Mouse (Mus musculus) thymus, postnatal 14 days (tissue): Measurements from ENCODE around the gene Ranbp3l.
"Not testable (repeated sequence)": the region's sequence is repeated elsewhere in the genome, so short reads cannot be mapped to it uniquely, and the experiment has no call there.

Experiments used
- DNase-seq: peaks from one replicate; pipeline ENCODE4 v3.0.0; 2021

Gene Ranbp3l

DNA sequence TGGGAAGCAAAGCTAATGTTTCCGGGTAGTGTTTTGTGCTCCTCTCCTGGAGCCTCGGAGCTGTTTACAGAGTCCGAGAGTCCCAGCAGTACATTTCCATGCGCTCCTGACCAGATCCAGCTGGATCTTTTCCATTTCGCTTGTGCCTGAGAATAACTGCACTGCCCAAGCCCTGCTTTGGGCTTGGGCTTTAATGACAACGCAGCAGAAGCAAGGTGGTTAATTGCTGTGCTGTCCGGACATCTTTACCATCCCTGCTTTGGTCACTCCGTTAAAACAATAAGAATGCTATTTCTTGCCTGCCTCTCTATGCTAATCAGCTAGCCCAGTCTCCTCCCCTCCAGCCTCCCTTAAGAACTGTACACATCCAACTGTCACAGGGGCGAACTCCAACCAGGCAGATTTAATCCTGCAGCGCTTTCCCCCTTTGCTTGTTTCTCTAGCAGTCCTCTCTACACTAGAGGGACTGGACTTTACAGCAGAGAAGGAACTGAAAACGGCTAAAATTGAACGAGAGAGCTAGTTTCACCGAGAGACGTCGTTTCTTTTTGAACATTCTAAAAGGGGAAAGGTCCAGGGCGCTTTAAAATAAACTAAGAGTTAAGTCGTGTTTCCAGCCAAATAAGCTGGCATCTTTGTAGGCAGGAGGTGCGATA lies at the start of gene Ranbp3l:
Gene Ranbp3l (plus strand): TSS at position 377 of the 656 bp plus-strand sequence.
- DNase-seq = no peak

DNA sequence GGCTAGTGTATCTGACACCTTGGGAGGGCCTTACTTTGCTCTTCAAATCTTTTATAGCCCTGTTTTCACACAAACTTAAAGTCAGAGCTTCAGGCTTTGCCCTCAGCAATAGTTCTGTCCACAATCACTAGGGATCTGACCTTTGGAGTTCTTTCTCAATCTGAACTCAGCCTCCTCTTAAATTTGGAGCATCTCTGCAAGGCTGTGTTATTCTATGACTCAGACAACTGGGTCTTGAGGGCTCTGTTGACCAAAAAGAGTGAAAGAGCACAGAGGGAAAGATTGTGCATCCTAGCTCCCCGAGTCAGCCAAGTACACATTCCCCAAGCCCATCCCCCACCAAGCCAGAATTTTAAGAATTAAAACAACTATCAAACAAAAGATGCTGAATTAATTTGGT lies 37.7 kb upstream of the Ranbp3l start:
- no peak for DNase-seq

DNA sequence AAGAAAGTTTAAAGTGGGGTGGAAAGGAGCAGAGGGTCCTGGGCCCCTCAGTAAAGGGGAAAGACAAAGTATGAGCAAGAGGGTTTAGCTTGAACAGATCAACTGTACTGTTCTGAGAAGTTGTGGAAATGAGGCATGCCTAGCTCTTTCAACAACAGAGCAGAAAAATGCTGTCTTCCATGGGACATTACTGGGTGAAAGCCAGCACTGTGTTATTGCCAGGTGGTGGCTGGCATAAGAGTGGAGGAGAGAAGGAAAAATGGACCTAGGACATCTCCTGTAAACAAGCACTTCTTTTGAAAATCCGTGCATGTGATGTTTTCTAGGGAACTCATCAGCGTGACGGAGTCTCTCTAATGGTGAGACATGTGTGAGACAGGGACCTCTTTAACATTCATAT lies 30.8 kb upstream of the Ranbp3l start:
- no peak for DNase-seq

DNA sequence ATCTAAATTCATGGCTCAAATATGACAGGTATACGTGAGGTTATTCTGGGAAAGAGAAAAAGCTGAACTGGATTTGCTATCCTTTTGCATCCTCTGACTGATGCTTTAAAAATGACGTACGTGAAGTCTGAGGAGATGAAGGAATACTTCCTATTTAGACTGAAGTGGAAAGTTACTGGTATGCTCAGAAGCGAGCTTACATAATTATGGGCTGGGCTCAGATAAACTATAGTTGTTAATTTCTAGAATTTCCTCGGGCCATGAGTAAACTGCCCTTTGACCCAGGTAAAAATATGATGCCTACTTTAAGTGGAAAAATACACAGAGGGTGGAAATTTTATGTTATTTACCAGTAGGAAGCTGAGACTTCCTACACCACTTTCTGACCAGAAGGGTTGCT lies 26.9 kb upstream of the Ranbp3l start:
- no peak for DNase-seq

DNA sequence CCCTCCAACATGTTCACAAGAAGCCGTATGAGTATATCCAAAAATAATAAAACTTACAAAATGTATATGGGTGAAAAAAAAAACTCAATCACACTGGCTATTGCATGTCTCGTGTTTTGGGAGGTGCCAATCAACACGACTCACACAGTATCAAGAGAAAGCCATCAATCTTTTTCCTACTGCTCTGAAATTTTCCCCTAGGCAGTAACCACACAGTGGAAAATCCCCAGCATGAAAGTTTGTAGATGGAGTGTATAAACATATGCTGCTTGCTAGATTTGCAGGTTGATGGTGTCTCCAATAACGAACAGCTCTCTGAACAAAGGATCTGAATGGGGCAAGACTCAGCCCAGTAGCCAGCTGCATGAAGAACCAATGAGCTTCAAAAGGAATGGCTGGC lies 16.9 kb upstream of the Ranbp3l start:
- no peak for DNase-seq

DNA sequence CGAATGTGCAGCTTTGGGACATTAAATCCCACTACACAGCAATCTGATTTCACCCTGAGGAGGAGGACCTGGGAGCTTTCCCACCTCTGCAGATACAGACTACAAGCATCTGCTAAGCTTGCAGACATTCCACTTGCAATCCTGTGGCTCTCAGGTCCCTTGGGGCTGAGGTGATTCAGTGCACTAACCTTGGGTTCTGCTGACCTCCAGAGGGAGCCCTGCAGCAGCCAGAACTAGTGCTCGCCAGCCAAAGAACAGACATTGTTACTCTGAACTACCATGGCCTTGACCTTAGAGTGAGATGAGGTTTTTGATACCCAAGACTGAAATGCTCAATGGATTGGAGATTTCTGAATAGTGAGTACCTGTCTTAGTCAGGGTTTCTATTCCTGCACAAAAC lies 4.4 kb upstream of the Ranbp3l start:
- DNase-seq = no peak

DNA sequence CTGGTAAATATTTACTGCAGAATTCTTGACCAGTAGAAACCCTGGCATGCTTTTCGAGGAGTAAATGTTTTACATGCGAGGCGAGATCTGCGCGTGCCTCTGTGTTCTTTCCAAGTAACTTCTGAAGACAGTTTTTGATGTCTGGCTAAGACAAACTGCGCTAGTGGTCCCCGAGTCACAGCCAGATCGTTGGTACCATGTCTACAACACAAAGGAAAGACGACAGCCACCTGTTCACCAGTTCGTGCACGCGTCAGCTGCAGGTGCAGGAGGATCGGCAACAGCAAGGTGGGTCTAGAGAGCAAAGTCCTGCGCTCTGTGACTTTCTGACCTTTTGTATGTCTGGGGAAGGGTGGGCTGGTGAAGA lies 463 bp downstream of the Ranbp3l start:
- no peak for DNase-seq

DNA sequence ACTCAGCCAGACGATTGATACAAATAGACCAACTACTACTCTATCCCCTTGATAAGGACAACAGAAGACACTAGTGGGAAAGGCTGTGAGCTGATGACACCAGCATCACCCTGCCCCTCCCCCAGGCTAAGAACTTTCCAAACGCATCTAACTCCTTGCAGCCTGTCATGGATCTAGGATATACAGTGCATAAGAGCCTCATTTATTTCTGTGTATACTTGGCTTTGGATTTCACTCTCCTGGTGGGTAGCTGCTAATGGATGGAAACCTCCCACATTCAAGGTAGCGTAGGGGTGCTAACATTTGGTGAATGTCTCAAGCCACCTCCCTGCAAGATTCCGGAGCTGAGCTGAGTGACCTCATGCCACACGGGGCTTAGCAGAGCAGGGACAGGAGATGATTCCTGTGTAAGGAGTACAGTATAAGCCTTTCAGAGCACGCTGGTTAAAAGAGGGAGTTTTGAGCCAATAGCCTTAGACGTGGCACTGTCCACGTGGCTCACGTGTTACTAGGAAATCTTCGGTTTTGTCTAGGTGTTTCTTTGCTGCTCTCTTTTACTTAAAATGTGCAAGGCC lies 1.4 kb downstream of the Ranbp3l start:
- DNase-seq = no peak

DNA sequence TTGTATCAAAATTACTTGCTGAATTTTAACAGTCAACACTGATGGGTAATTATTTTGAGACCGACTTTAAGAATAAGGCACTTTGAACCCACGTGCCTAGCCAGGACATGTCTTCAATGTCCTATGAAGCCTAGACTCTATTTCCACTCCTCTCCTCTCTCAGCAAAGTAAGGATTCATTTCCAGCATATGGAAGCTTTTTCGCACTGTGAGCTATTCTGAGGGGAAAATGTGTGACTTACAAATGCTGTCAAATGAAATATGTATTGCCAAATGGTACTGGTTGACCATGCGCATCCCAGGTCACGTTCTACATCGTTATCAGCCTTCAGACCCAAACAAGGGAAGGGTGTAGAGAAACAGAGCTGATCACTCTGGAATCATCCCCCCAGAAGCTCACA lies 23.5 kb downstream of the Ranbp3l start:
- DNase-seq = no peak

DNA sequence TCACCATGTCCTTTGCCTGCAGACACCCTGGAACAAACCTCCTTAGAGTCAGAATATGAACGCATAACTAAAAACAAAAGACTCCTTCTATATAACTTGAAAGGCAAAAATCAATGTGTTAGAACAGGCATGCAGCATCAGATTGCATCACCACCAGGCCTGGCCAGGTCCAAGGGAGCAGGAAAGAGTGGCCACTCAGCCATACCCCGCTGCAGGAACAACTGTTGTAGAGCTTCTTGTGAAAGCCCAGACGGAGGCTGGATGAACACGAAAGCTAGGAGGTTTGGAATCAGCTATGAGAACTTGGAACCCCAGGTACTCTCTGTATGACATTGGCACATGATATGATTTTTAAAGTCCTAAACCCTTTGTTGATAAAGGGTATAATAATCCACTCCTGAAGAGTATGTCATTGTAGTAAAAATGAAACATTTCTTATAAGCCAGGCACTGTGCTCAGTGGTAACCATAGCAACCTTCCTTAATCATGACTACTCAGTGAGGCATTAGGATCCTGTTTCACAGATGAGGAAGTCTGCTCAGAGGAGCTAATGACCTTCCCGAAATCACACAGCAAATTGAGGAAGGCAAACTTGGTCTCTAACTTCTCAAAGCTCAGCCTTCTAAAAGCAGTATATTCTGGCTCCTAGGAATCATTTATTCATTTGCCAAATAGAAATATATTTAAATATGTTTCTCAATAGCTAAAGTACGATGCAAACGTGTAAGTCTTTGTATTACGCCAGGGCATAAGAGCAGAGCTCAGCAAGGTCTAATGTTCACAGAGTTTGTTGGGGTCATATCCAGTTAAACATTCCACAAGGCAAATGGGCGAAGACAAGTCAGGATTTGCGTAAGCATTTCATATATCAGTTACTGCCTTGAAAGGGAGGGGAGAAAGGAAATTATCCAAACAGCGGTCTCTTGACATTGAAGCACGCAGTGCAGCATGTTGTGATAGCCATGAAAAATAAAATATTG lies 24.4 kb downstream of the Ranbp3l start:
- no peak for DNase-seq

DNA sequence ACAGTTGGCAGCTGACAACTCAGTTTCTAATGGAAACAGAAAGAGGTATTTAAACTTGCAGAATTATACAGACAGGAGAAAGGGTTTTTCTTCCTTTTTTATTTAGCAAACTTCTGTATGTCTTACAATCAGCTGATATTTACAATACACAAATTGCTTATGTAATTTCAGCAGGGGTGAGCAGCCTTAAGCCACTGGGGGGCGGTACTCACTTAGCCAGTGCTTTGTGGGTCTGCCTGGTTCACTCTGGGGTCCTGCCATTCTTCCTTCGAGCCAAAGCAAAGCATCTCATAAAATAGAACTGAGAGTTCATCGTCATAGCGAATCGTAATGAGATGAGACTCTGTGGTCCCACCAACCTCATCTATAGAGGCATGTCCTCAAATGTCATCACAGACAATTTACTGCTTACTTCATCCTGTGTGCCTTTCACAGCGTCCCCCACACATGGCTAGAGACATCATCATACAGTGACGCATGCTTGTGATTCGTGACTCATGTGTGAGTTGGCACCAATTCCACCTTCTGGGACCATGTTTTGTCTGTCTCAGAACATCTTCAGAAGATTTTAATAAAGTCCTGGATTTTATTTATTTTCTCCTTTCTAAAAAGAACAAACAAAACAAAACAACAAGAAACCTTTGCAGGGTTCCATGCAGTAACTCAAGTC lies 27.0 kb downstream of the Ranbp3l start:
- DNase-seq = no peak

DNA sequence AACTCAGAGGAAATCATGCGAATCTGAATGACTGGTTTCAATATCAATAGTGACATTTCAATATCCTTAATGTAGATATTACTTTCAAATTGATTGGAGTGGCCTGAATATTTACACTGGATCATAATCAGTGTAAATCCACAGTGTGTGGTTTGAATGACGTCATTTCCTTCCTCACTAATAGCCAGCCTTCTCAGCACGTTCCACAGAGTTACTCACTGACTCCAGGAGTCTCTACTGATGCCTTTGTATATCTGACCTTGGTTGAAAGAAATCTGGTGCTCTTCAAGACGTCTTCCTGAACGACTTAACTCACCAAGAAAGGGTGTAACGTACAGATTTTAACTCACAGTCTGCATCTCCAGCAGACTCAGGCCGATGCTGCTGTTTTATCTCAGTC lies 27.7 kb downstream of the Ranbp3l start:
- DNase-seq = no peak

DNA sequence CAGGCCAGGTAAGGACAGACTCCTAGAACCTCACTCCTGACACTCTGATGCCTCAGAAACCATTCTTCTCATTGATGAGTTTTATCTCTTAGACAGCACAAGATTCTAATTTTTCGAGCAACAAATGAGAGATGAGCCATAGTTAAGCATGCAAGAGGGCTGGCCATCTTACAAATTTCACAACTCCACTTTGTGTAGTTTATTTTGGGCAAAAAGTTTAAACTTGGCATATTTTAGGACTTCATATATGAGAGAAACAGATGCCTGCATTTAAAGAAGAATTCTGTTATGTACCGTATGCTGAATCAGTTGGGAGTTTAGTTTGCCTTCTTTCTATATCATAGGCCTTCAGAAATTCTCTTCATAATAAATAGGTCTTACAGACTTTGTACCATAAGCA lies 35.0 kb downstream of the Ranbp3l start:
- DNase-seq = no peak

DNA sequence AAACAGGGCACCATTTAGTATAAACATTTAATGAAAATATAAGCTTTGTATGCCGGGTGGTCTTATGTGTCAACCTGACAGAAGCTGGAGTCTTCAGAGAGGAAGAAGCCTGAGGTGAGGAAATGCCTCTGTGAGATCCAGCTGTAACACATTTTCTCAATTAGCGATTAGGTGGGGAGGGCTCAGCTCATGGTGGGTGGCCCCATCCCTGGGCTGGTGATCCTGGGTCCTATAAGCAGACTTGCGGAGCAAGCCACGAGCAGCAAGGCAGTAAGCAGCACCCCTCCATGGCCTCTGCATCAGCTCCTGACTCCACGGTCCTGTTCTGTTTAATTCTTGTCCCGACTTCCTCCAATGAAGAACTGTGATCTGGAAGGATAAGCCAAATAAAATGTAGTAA lies 41.4 kb downstream of the Ranbp3l start:
- DNase-seq = no peak

DNA sequence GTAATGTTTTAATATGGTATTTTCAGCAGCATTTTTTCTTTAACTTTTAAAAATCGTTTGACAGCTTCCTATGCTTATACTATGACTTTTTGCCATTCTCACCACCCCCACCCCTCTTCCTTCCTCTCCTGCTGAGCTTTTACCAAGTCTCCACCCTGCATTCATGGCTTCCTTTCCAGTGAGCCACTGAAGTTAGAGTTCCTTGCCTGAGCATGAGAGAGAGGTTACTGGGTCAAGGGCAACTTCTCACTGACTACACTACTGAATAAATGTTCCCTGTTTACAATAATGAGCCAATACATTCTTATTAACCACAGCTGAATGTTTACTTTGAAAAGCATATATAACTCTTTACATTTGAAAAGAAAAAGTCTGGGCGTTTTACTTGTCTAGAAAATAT lies 46.8 kb downstream of the Ranbp3l start:
- no peak for DNase-seq

DNA sequence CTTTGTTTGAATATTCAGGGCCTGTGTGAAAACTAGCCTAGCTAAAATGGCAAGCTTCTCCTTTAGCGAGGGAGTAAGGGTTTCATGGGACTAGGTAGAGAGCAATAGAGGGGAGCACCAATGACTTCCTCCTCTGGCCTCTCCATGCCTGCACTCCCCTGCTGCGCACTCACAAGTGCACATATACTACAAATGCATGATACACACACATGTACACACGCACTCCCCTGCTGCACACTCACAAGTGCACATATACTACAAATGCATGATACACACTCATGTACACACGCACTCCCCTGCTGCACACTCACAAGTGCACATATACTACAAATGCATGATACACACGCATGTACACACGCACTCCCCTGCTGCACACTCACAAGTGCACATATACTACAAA lies 47.7 kb downstream of the Ranbp3l start:
- DNase-seq = not testable (repeated sequence)

DNA sequence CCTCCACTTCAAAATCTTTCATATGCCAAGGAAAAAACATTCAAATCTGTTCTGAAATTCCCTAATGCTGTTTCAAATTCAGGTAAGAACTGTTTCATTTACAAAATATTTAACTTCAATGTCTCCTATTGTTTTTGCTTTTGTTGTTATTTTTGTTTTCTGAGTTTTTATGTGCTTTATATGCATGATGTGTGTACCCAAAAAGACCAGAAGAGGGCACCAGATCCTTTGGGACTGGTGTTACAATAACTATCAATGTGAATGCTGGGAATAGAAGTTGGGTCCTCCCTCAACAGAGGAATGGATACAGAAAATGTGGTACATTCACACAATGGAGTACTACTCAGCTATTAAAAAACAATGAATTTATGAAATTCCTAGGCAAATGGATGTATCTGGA lies 88.0 kb downstream of the Ranbp3l start:
- DNase-seq = no peak

DNA sequence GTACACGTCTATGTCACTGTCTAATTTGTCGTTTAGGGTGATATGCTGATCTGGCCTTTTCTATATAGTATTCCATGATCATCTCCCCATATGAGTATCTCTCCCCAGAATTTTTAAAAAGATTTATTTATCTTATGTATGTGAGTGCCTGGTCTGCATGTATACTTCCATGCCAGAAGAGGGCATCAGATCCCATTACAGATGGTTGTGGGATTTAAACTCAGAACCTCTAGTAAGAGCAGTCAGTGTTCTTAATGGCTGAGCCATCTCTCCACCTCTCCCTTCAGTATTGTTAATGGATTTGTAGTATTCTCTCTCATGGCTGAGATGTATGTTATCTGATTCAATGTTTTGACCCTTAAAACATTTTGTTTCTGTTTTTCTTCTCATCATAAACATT lies 92.1 kb downstream of the Ranbp3l start:
- no peak for DNase-seq

DNA sequence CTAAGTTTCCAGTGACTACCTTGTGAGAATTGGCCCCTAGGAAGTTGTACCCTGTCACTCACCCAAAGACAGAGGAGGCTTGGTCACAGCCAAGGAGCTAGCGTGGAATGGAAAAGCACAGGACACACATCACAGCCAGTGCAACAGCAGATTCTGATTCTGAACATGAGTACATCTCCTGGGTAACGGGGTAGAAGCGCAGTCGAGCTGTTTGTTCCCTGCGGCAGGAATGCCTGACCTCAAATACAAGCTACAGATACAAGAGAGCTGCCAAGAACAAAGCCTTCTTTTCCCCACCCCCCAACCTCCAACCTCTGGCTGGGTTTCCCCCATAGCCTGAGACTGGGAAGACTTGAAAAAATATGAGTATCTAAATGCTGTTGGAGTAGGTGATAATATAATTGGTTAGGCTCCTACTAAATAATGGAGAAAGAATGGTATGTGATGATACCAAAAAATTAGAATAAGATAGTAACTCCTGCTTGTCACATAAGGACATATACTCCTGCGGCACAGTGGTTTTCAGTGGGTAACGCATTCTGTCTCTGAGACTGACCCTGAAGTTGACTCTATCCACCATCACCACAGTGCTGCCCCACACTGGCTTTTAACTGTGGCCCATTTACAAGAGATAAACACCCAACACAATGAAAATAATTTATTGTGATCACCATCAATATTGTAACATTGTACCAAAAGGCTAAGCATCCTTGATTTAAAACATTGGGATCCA lies 93.6 kb downstream of the Ranbp3l start:
- no peak for DNase-seq

DNA sequence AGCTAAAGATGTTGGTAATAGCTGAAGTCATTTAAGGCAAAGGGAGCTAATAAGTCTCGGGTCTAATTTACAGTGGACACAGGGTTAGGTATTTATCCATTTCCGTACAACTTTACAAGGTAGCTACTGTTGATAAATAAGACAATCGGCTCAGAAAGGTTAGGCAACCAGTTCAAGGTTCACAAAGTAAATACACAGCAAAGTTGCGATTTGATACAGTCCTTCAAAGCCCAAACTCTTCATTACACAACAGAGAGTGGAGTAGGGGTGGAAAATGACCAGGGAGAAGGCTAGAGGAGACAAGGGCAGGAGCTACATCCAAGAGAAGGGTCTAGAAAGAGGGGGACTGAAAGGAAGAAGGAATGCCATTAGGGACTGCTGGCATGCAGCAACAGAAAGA lies 101.1 kb downstream of the Ranbp3l start:
- DNase-seq = no peak

DNA sequence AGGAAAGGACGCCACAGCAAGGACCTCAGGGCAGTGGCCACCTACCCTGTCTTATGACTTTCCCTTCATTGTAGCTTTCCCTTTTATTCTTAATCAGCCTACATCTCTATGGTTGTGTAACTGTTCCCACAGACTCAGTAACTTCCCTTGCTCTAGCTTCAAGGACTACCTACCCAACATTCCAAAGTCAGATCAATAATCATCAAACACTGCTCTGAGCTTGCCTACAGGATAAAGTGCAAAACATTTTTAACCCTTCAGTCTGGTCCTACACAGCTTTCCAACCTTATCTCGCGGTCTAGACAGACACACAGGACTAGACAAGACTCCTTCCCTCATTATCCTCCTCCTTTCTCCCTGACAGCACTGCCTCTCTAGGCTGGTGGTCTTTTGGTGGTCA lies 102.6 kb downstream of the Ranbp3l start:
- DNase-seq = no peak

DNA sequence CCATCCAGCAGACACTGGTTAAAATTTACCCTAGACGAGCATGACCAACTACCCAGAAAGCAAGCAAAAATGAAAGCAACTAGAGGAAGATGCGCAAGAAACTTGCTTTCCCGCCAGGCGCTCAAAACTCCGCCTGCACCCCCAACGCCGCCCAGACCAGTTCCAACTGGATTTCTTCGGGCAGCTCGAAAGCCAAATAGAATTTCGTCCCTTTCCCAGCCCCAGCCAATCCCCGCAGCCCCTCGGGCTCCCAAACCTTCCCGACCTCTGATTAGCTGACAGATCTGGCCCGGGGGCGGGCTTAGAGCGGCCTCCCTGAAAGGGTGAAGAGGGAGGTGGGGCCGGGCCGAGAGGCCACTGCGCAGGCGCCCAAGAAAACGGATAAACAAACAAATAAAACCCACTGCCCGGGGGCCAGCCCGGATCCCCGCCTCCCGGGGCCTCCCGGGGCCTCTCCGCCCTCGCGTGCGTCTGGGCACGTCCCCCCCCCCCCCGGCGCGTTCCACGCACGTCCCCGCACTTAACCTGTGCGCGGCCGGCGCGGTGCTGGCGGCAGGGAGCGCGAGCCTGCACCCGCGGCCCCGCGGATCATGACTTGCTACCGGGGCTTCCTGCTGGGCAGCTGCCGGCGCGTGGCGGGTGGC lies 103.3 kb downstream of the Ranbp3l start, which contains the start of gene Nadk2:
Gene Nadk2 (plus strand): TSS at position 349 of the 644 bp plus-strand sequence.
- DNase-seq = peak; percentile 96
